In genomic region chr9:61111206-61111605, GRCm38 (mm10) we compare ENCODE assay signal across 12 mouse cellular contexts.
DNase-seq lines count a peak whose midpoint lies in the region; ATAC-seq lines count a peak whose summit lies in the region.
"Had no signal": no experiment of that assay in that cellular context is flagged by ENCODE, and none has a peak within 500 bp of the region (broad histone marks: within the 10 kb centered on the region; RNA-seq: fewer than 3 reads in every experiment).

No protein-coding gene starts in this region.

- H3K27me3 ChIP-seq in forebrain, embryonic 10.5 days (ENCODE audit: poor library complexity, severe bottlenecking) = peaks cover 77% of the 10 kb centered on the region
- H3K27me3 ChIP-seq in forebrain, embryonic 11.5 days (ENCODE audit: control insufficient read depth, insufficient read depth, low read length) = no peaks in the 10 kb centered on the region
- peaks cover 11% of the 10 kb centered on the region; the same call in 1 of the 2 replicates for H3K27me3 ChIP-seq in forebrain, embryonic 13.5 days
- H3K27me3 ChIP-seq in hindbrain, embryonic 16.5 days (replicated peaks; ENCODE audit: control insufficient read depth, insufficient read depth, low read length) = 0 out of 2 replicates have a peak, but pooled peaks cover 2% of the 10 kb centered on the region
- H3K27me3 ChIP-seq in neural tube, embryonic 12.5 days (replicated peaks) = no peaks in the 10 kb centered on the region; the same call in 1 of the 2 replicates

- H3K9me3 ChIP-seq in forebrain, embryonic 10.5 days = no peaks in the 10 kb centered on the region
- H3K9me3 ChIP-seq in forebrain, embryonic 11.5 days (ENCODE audit: control insufficient read depth, low read length) = no peaks in the 10 kb centered on the region
- no peaks in the 10 kb centered on the region for H3K9me3 ChIP-seq in forebrain, embryonic 13.5 days (replicated peaks)
- no peaks in the 10 kb centered on the region for H3K9me3 ChIP-seq in hindbrain, embryonic 16.5 days (ENCODE audit: control insufficient read depth, low read length)
- no peaks in the 10 kb centered on the region for H3K9me3 ChIP-seq in neural tube, embryonic 12.5 days

- intact Hi-C loops in left cerebral cortex, postnatal 10 days (cut with DNase I) = no loop called here

- H3K36me3 ChIP-seq in forebrain, embryonic 10.5 days (replicated peaks) = no peaks in the 10 kb centered on the region
- no peaks in the 10 kb centered on the region for H3K36me3 ChIP-seq in forebrain, embryonic 11.5 days (ENCODE audit: control insufficient read depth, insufficient read depth, low read length)
- no peaks in the 10 kb centered on the region for H3K36me3 ChIP-seq in forebrain, embryonic 13.5 days (ENCODE audit: poor library complexity, severe bottlenecking)
- H3K36me3 ChIP-seq in hindbrain, embryonic 16.5 days (ENCODE audit: control insufficient read depth, insufficient read depth, low read length) = no peaks in the 10 kb centered on the region
- H3K36me3 ChIP-seq in neural tube, embryonic 12.5 days = no peaks in the 10 kb centered on the region

- H3K4me3 ChIP-seq in forebrain, embryonic 10.5 days = no peak overlapping the region
- H3K4me3 ChIP-seq in forebrain, embryonic 11.5 days (ENCODE audit: low read depth, low read length) = no peak overlapping the region
- no peak overlapping the region for H3K4me3 ChIP-seq in forebrain, embryonic 13.5 days
- no peak overlapping the region for H3K4me3 ChIP-seq in hindbrain, embryonic 16.5 days (ENCODE audit: low read length)
- H3K4me3 ChIP-seq in neural tube, embryonic 12.5 days = no peak overlapping the region

- ATAC-seq in forebrain, embryonic 11.5 days (replicated peaks; ENCODE audit: low FRiP score) = no peak
- ATAC-seq in forebrain, embryonic 13.5 days = 0 out of 2 replicates have a peak, but pooled peaks have one; percentile 34
- peak; percentile 49 for ATAC-seq in hindbrain, embryonic 16.5 days
- 0 out of 2 replicates have a peak, but pooled peaks have one; percentile 38 for ATAC-seq in neural tube, embryonic 12.5 days (ENCODE audit: low FRiP score, low read depth)
- no peak for ATAC-seq in megakaryocyte, adult 5-6 weeks (ENCODE audit: poor library complexity, severe bottlenecking)

- no peak for DNase-seq in forebrain, embryonic 10.5 days (ENCODE audit: extremely low spot score, low spot score)
- no peak for DNase-seq in forebrain, embryonic 11.5 days (ENCODE audit: low spot score)
- no peak for DNase-seq in adrenal gland, postnatal 36 days
- DNase-seq in left cerebral cortex, postnatal 10 days (ENCODE audit: extremely low spot score in 1 of 2, low spot score in 2 of 2) = no peak
- DNase-seq: cerebellum, adult 8-10 months; kidney, adult 18-20 months had no signal

- no peak overlapping the region for H3K4me2 ChIP-seq in forebrain, embryonic 11.5 days (ENCODE audit: low read depth, low read length, severe bottlenecking)
- H3K4me2 ChIP-seq in forebrain, embryonic 13.5 days = peak overlapping the region; percentile 48
- no peak overlapping the region; the same call in 1 of the 2 replicates for H3K4me2 ChIP-seq in hindbrain, embryonic 16.5 days (ENCODE audit: low read length)
- peak overlapping the region; percentile 40 for H3K4me2 ChIP-seq in neural tube, embryonic 12.5 days (replicated peaks)

- 67% methylated on average over 7 of the region's 7 CpGs for WGBS in forebrain, embryonic 10.5 days
- WGBS in forebrain, embryonic 11.5 days = 50% methylated on average over 7 of the region's 7 CpGs
- 30% methylated on average over 7 of the region's 7 CpGs for WGBS in forebrain, embryonic 13.5 days
- WGBS in hindbrain, embryonic 16.5 days = 15% methylated on average over 7 of the region's 7 CpGs
- 29% methylated on average over 7 of the region's 7 CpGs for WGBS in neural tube, embryonic 12.5 days

- no peak overlapping the region for H3K9ac ChIP-seq in forebrain, embryonic 11.5 days (ENCODE audit: low read length)
- H3K9ac ChIP-seq in forebrain, embryonic 13.5 days = no peak overlapping the region; the same call in 1 of the 2 replicates
- no peak overlapping the region for H3K9ac ChIP-seq in hindbrain, embryonic 16.5 days (ENCODE audit: low read depth, low read length)
- no peak overlapping the region for H3K9ac ChIP-seq in neural tube, embryonic 12.5 days
- H3K9ac ChIP-seq: liver, embryonic 14.5 days had no signal

- H3K4me1 ChIP-seq in forebrain, embryonic 10.5 days = peaks cover 42% of the 10 kb centered on the region
- peaks cover 10% of the 10 kb centered on the region; the same call in 1 of the 2 replicates for H3K4me1 ChIP-seq in forebrain, embryonic 11.5 days (replicated peaks; ENCODE audit: control insufficient read depth, insufficient read depth, low read length)
- peaks cover 37% of the 10 kb centered on the region for H3K4me1 ChIP-seq in forebrain, embryonic 13.5 days
- H3K4me1 ChIP-seq in hindbrain, embryonic 16.5 days (ENCODE audit: control insufficient read depth, insufficient read depth, low read depth, low read length) = peaks cover 18% of the 10 kb centered on the region
- peaks cover 38% of the 10 kb centered on the region for H3K4me1 ChIP-seq in neural tube, embryonic 12.5 days

- H3K27ac ChIP-seq in forebrain, embryonic 10.5 days = peak overlapping the region; percentile 67
- no peak overlapping the region for H3K27ac ChIP-seq in forebrain, embryonic 11.5 days (ENCODE audit: low read depth, low read length)
- H3K27ac ChIP-seq in forebrain, embryonic 13.5 days = peak overlapping the region; percentile 42
- no peak overlapping the region for H3K27ac ChIP-seq in hindbrain, embryonic 16.5 days (ENCODE audit: low read depth, low read length)
- H3K27ac ChIP-seq in neural tube, embryonic 12.5 days = no peak overlapping the region
- H3K27ac ChIP-seq: liver, embryonic 14.5 days; macrophage had no signal

Comparison
In these comparisons a context has a peak if more than half of its experiments do, and no peak if none do; other contexts are left out.
1. H3K27ac ChIP-seq: peak in forebrain, embryonic 10.5 days (single experiment) and forebrain, embryonic 13.5 days (single experiment); none in forebrain, embryonic 11.5 days (single experiment), hindbrain, embryonic 16.5 days (single experiment) and neural tube, embryonic 12.5 days (single experiment).
2. ATAC-seq: peak in forebrain, embryonic 13.5 days (single experiment), hindbrain, embryonic 16.5 days (single experiment) and neural tube, embryonic 12.5 days (single experiment); none in forebrain, embryonic 11.5 days (single experiment) and megakaryocyte, adult 5-6 weeks (single experiment).
3. H3K4me2 ChIP-seq: peak in forebrain, embryonic 13.5 days (single experiment) and neural tube, embryonic 12.5 days (single experiment); none in forebrain, embryonic 11.5 days (single experiment) and hindbrain, embryonic 16.5 days (single experiment).